Comparison of ENCODE assay signal across 8 mouse cellular contexts in the genomic region with DNA sequence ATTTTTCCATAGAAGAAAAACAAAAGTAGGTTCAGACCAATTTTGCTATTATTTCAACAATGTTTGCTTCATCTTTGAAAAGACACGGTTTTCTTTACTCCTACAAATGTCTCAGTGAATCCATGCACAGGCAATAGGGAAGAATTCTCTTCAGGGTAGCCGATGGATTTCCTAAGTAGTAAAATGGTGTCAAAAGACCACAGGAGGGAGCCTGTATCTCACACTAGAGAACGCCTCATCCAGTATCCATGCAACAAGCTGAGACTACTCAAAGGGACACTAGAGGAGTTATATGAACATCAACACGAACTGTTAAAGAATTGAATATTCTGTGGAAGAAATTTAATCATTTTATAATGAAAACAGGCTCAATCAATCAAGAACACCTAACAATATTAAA.
DNase-seq lines count a peak whose midpoint lies in the region; ATAC-seq and TF ChIP-seq lines count a peak whose summit lies in the region.
"Had no signal": no experiment of that assay in that cellular context is flagged by ENCODE, and none has a peak within 500 bp of the region (broad histone marks: within the 10 kb centered on the region; RNA-seq: fewer than 3 reads in every experiment).

No protein-coding gene starts in this region.

- H3K9ac ChIP-seq in intestine, postnatal 0 days (ENCODE audit: low read depth, low read length): no peak overlapping the region
- no peak overlapping the region for H3K9ac ChIP-seq in heart, embryonic 11.5 days (ENCODE audit: low read depth, low read length)

- no peak overlapping the region for H3K4me3 ChIP-seq in left cerebral cortex, adult 2 months
- H3K4me3 ChIP-seq in intestine, postnatal 0 days (ENCODE audit: low read depth, low read length): no peak overlapping the region
- no peak overlapping the region for H3K4me3 ChIP-seq in heart, embryonic 11.5 days (ENCODE audit: low read depth, low read length)

- H3K27me3 ChIP-seq in intestine, postnatal 0 days (replicated peaks; ENCODE audit: control insufficient read depth, insufficient read depth, low read length): no peaks in the 10 kb centered on the region
- no peaks in the 10 kb centered on the region for H3K27me3 ChIP-seq in heart, embryonic 11.5 days (ENCODE audit: control insufficient read depth, insufficient read depth, low read length)

- intact Hi-C loops in left cerebral cortex, adult 2 months (cut with DNase I): loop anchor here (1.0 to 10.0 kb wide), 3 partner anchors 351 to 1071 kb away; no protein-coding TSS in a partner anchor

- peak; percentile 59 for TF ChIP-seq CTCF in left cerebral cortex, adult 2 months (IDR thresholded peaks at IDR 0.05)
- TF ChIP-seq CTCF in intestine, postnatal 0 days (IDR thresholded peaks at IDR 0.05; ENCODE audit: low read depth): peak; percentile 61

- no peak for ATAC-seq in intestine, postnatal 0 days
- ATAC-seq in heart, embryonic 11.5 days (replicated peaks; ENCODE audit: insufficient number of reproducible peaks, low FRiP score, low TSS enrichment): no peak

- H3K4me2 ChIP-seq in intestine, postnatal 0 days (replicated peaks; ENCODE audit: low read depth): no peak overlapping the region
- H3K4me2 ChIP-seq in heart, embryonic 11.5 days: no peak overlapping the region

- H3K36me3 ChIP-seq in intestine, postnatal 0 days (ENCODE audit: control insufficient read depth, insufficient read depth): no peaks in the 10 kb centered on the region
- no peaks in the 10 kb centered on the region for H3K36me3 ChIP-seq in heart, embryonic 11.5 days (ENCODE audit: control insufficient read depth, insufficient read depth, low read length)

- H3K27ac ChIP-seq in left cerebral cortex, adult 2 months: no peak overlapping the region
- no peak overlapping the region for H3K27ac ChIP-seq in intestine, postnatal 0 days (ENCODE audit: low read depth, low read length)
- no peak overlapping the region for H3K27ac ChIP-seq in heart, embryonic 11.5 days (ENCODE audit: low read depth, low read length)

- WGBS in intestine, postnatal 0 days: 30% methylated on average over 4 of the region's 4 CpGs
- 44% methylated on average over 4 of the region's 4 CpGs for WGBS in heart, embryonic 11.5 days (ENCODE audit: insufficient replicate concordance)

- H3K9me3 ChIP-seq in intestine, postnatal 0 days (ENCODE audit: control insufficient read depth): no peaks in the 10 kb centered on the region
- no peaks in the 10 kb centered on the region for H3K9me3 ChIP-seq in heart, embryonic 11.5 days (replicated peaks; ENCODE audit: control insufficient read depth, low read length)

- no peak for DNase-seq in left cerebral cortex, adult 2 months (ENCODE audit: extremely low spot score in 1 of 2, low spot score in 2 of 2)
- no peak for DNase-seq in left cerebral cortex, adult 8-10 months (ENCODE audit: low spot score in 2 of 2)
- peak; percentile 65 for DNase-seq in embryo, embryonic 10.5 days (ENCODE audit: low spot score)
- peak; percentile 69 for DNase-seq in retina, embryonic 14.5 days (ENCODE audit: low spot score)
- DNase-seq in spleen, adult 18-20 months: no peak
- DNase-seq: thymus, postnatal 14 days had no signal

- no peaks in the 10 kb centered on the region for H3K4me1 ChIP-seq in intestine, postnatal 0 days (replicated peaks; ENCODE audit: control insufficient read depth, insufficient read depth, low read length)
- H3K4me1 ChIP-seq in heart, embryonic 11.5 days (ENCODE audit: control insufficient read depth, insufficient read depth, low read length): no peaks in the 10 kb centered on the region

Comparison
In these comparisons a context has a peak if more than half of its experiments do, and no peak if none do; other contexts are left out.
1. DNase-seq: peak in embryo, embryonic 10.5 days (single experiment) and retina, embryonic 14.5 days (single experiment); none in left cerebral cortex, adult 2 months (0 of 2), left cerebral cortex, adult 8-10 months (0 of 2) and spleen, adult 18-20 months (0 of 2).